Mouse (Mus musculus): ENCODE data around the gene Nox3.

GRCm38 (mm10) chr17:3643582-3643981, 52.5 kb downstream of the Nox3 start:
- TF ChIP-seq POLR2A (IDR thresholded peaks at IDR 0.05; ENCODE audit: borderline replicate concordance, insufficient read depth, low read length), result no peak
- TF ChIP-seq CTCF (IDR thresholded peaks at IDR 0.05; ENCODE audit: borderline replicate concordance, insufficient read depth, low read depth, low read length), result no peak

All from cerebellum, adult 2 months (tissue).